Mouse (Mus musculus): ENCODE measurements around the gene Ppm1a. TPM values are rescaled to one million over a fixed set of nuclear protein-coding genes. Genes with fewer than 3 reads are reported as not detected.

The Ppm1a gene
- polyA plus RNA-seq, 1 experiment from 2014 or later, result 44.2 TPM

- ATAC-seq (ENCODE audit: borderline replicate concordance, extremely low read depth, low FRiP score, low TSS enrichment), result no peak
- Histone ChIP-seq H3K36me3 (no peaks in the 10 kb centered on the region), H3K27me3 (no peaks in the 10 kb centered on the region), H3K9ac (no peak overlapping the region), H3K9me3 (no peaks in the 10 kb centered on the region), H3K4me2 (no peak overlapping the region), H3K27ac (no peak overlapping the region), H3K4me1 (no peaks in the 10 kb centered on the region), H3K4me3 (no peak overlapping the region)
- WGBS, result 54% methylated on average over 14 of the region's 14 CpGs
These were observed 11.8 kb upstream of the Ppm1a start for GRCm38 (mm10) chr12:72745486-72745885.

- Histone ChIP-seq H3K9me3 (no peaks in the 10 kb centered on the region), H3K4me3 (no peak overlapping the region), H3K27me3 (no peaks in the 10 kb centered on the region), H3K36me3 (no peaks in the 10 kb centered on the region), H3K9ac (no peak overlapping the region), H3K4me1 (no peaks in the 10 kb centered on the region), H3K27ac (no peak overlapping the region), H3K4me2 (no peak overlapping the region)
- no peak for ATAC-seq (ENCODE audit: borderline replicate concordance, extremely low read depth, low FRiP score, low TSS enrichment)
- WGBS, result 73% methylated on average over 4 of the region's 4 CpGs
These were observed 8.9 kb upstream of the Ppm1a start for GRCm38 (mm10) chr12:72748341-72748740.

GRCm38 (mm10) chr12:72748841-72749240, 8.4 kb upstream of the Ppm1a start:
- Histone ChIP-seq H3K4me1 (no peaks in the 10 kb centered on the region), H3K9me3 (no peaks in the 10 kb centered on the region), H3K36me3 (no peaks in the 10 kb centered on the region), H3K4me2 (no peak overlapping the region), H3K9ac (no peak overlapping the region), H3K27me3 (no peaks in the 10 kb centered on the region), H3K4me3 (no peak overlapping the region), H3K27ac (no peak overlapping the region)
- 84% methylated on average over 4 of the region's 4 CpGs for WGBS
- ATAC-seq (ENCODE audit: borderline replicate concordance, extremely low read depth, low FRiP score, low TSS enrichment), result no peak

- no peak overlapping the region for H3K4me3 ChIP-seq
- 87% methylated on average over 2 of the region's 2 CpGs for WGBS
These were observed 7.8 kb upstream of the Ppm1a start for GRCm38 (mm10) chr12:72749500-72749899.

GRCm38 (mm10) chr12:72750016-72750415, 7.2 kb upstream of the Ppm1a start:
- H3K27ac ChIP-seq, result no peak overlapping the region

More at GRCm38 (mm10) chr12:72749500-72749899, 7.8 kb upstream of the Ppm1a start:
- H3K9ac ChIP-seq, result no peak overlapping the region
- no peak for ATAC-seq (ENCODE audit: borderline replicate concordance, extremely low read depth, low FRiP score, low TSS enrichment)
- no peaks in the 10 kb centered on the region for H3K36me3 ChIP-seq
- H3K9me3 ChIP-seq, result no peaks in the 10 kb centered on the region
- H3K4me1 ChIP-seq, result no peaks in the 10 kb centered on the region
- H3K27me3 ChIP-seq, result no peaks in the 10 kb centered on the region
- no peak overlapping the region for H3K4me2 ChIP-seq
- H3K27ac ChIP-seq, result no peak overlapping the region

GRCm38 (mm10) chr12:72750606-72751005, 6.6 kb upstream of the Ppm1a start:
- no peak overlapping the region for H3K9ac ChIP-seq
- ATAC-seq (ENCODE audit: borderline replicate concordance, extremely low read depth, low FRiP score, low TSS enrichment), result no peak
- WGBS, result 69% methylated on average over 2 of the region's 2 CpGs
- no peak overlapping the region for H3K4me3 ChIP-seq
- H3K4me2 ChIP-seq, result no peak overlapping the region
- H3K9me3 ChIP-seq, result no peaks in the 10 kb centered on the region
- no peaks in the 10 kb centered on the region for H3K36me3 ChIP-seq
- H3K4me1 ChIP-seq, result no peaks in the 10 kb centered on the region
- no peak overlapping the region for H3K27ac ChIP-seq
- H3K27me3 ChIP-seq, result no peaks in the 10 kb centered on the region

More at GRCm38 (mm10) chr12:72750016-72750415, 7.2 kb upstream of the Ppm1a start:
- H3K4me2 ChIP-seq, result no peak overlapping the region
- no peaks in the 10 kb centered on the region for H3K9me3 ChIP-seq
- H3K4me1 ChIP-seq, result no peaks in the 10 kb centered on the region
- H3K36me3 ChIP-seq, result no peaks in the 10 kb centered on the region
- H3K27me3 ChIP-seq, result no peaks in the 10 kb centered on the region
- no peak overlapping the region for H3K9ac ChIP-seq
- no peak overlapping the region for H3K4me3 ChIP-seq
- no peak for ATAC-seq (ENCODE audit: borderline replicate concordance, extremely low read depth, low FRiP score, low TSS enrichment)
- WGBS, result 59% methylated on average over 5 of the region's 5 CpGs

- Histone ChIP-seq H3K4me2 (no peak overlapping the region), H3K9ac (no peak overlapping the region), H3K9me3 (no peaks in the 10 kb centered on the region), H3K27me3 (no peaks in the 10 kb centered on the region), H3K27ac (no peak overlapping the region), H3K4me3 (no peak overlapping the region), H3K4me1 (peaks cover 7% of the 10 kb centered on the region; the same call in 1 of the 2 replicates), H3K36me3 (no peaks in the 10 kb centered on the region)
- WGBS, result 13% methylated on average over 1 of the region's 1 CpGs
- no peak for ATAC-seq (ENCODE audit: borderline replicate concordance, extremely low read depth, low FRiP score, low TSS enrichment)
These were observed 341 bp downstream of the Ppm1a start for GRCm38 (mm10) chr12:72757596-72757995.

- Histone ChIP-seq H3K4me1 (peaks cover 18% of the 10 kb centered on the region), H3K9ac (peak overlapping the region; percentile 98; the same call in 1 of the 2 replicates), H3K9me3 (no peaks in the 10 kb centered on the region), H3K4me2 (peak overlapping the region; percentile 72), H3K27me3 (no peaks in the 10 kb centered on the region), H3K36me3 (no peaks in the 10 kb centered on the region), H3K27ac (no peak overlapping the region), H3K4me3 (peak overlapping the region; percentile 95)
- WGBS, result 7% methylated on average over 7 of the region's 7 CpGs
- no peak for ATAC-seq (ENCODE audit: borderline replicate concordance, extremely low read depth, low FRiP score, low TSS enrichment)
These were observed 2.7 kb downstream of the Ppm1a start for GRCm38 (mm10) chr12:72759956-72760355.

GRCm38 (mm10) chr12:72760376-72761229, 3.3 kb downstream of the Ppm1a start:
- peak; percentile 97 for ATAC-seq (ENCODE audit: borderline replicate concordance, extremely low read depth, low FRiP score, low TSS enrichment)
- H3K9ac ChIP-seq, result peak overlapping the region; percentile 98
- peak overlapping the region; percentile 95 for H3K4me3 ChIP-seq
- H3K4me2 ChIP-seq, result peak overlapping the region; percentile 72
- WGBS, result under 1% methylated on average over 60 of the region's 78 CpGs
- no peaks in the 10 kb centered on the region for H3K27me3 ChIP-seq
- H3K9me3 ChIP-seq, result no peaks in the 10 kb centered on the region
- H3K4me1 ChIP-seq, result peaks cover 18% of the 10 kb centered on the region
- no peaks in the 10 kb centered on the region for H3K36me3 ChIP-seq
- peak overlapping the region; percentile 99 for H3K27ac ChIP-seq

- peak; percentile 72 for ATAC-seq (ENCODE audit: borderline replicate concordance, extremely low read depth, low FRiP score, low TSS enrichment)
- WGBS, result 0% methylated on average over 24 of the region's 71 CpGs
These were observed 4.0 kb downstream of the Ppm1a start for GRCm38 (mm10) chr12:72761230-72761648.

GRCm38 (mm10) chr12:72761649-72762261, 4.5 kb downstream of the Ppm1a start:
- Histone ChIP-seq H3K36me3 (no peaks in the 10 kb centered on the region), H3K9ac (peak overlapping the region; percentile 98), H3K4me1 (peaks cover 18% of the 10 kb centered on the region), H3K9me3 (no peaks in the 10 kb centered on the region), H3K4me3 (peak overlapping the region; percentile 95), H3K27ac (peak overlapping the region; percentile 99), H3K4me2 (peak overlapping the region; percentile 53), H3K27me3 (no peaks in the 10 kb centered on the region)
- under 1% methylated on average over 21 of the region's 43 CpGs for WGBS
- ATAC-seq (ENCODE audit: borderline replicate concordance, extremely low read depth, low FRiP score, low TSS enrichment), result peak; percentile 81

More at GRCm38 (mm10) chr12:72761230-72761648, 4.0 kb downstream of the Ppm1a start:
- Histone ChIP-seq H3K36me3 (no peaks in the 10 kb centered on the region), H3K9me3 (no peaks in the 10 kb centered on the region), H3K27me3 (no peaks in the 10 kb centered on the region), H3K4me1 (peaks cover 18% of the 10 kb centered on the region), H3K9ac (peak overlapping the region; percentile 98), H3K4me2 (peak overlapping the region; percentile 53), H3K4me3 (peak overlapping the region; percentile 95), H3K27ac (peak overlapping the region; percentile 99)

- H3K9ac ChIP-seq, result peak overlapping the region; percentile 98
- H3K27me3 ChIP-seq, result no peaks in the 10 kb centered on the region
- peak overlapping the region; percentile 99; the same call in 1 of the 2 replicates for H3K27ac ChIP-seq
- no peak for ATAC-seq (ENCODE audit: borderline replicate concordance, extremely low read depth, low FRiP score, low TSS enrichment)
- no peaks in the 10 kb centered on the region for H3K9me3 ChIP-seq
- WGBS, result 25% methylated on average over 1 of the region's 1 CpGs
- H3K4me3 ChIP-seq, result peak overlapping the region; percentile 95
- H3K36me3 ChIP-seq, result no peaks in the 10 kb centered on the region
- H3K4me2 ChIP-seq, result peak overlapping the region; percentile 53
- H3K4me1 ChIP-seq, result peaks cover 18% of the 10 kb centered on the region
These were observed 5.2 kb downstream of the Ppm1a start for GRCm38 (mm10) chr12:72762502-72762901.
